Comparison of ENCODE assay signal across 17 mouse cellular contexts in genomic region chr6:145767637-145768036, GRCm38 (mm10). TPM values are rescaled to one million over a fixed set of nuclear protein-coding genes. Genes with fewer than 3 reads are reported as not detected.
A peak's percentile ranks its signal among the peaks of the same experiment; 100 is the strongest.
DNase-seq lines count a peak whose midpoint lies in the region; ATAC-seq and TF ChIP-seq lines count a peak whose summit lies in the region.
"Had no signal": no experiment of that assay in that cellular context is flagged by ENCODE, and none has a peak within 500 bp of the region (broad histone marks: within the 10 kb centered on the region; RNA-seq: fewer than 3 reads in every experiment).

No protein-coding gene starts in this region.

- ATAC-seq in lung, embryonic 14.5 days (ENCODE audit: insufficient read depth) = no peak
- ATAC-seq: forebrain, embryonic 16.5 days; intestine, embryonic 15.5 days had no signal

- peaks cover 80% of the 10 kb centered on the region for H3K4me1 ChIP-seq in heart, embryonic 10.5 days
- H3K4me1 ChIP-seq in lung, embryonic 14.5 days (ENCODE audit: insufficient read depth) = peaks cover 38% of the 10 kb centered on the region

- H3K9ac ChIP-seq in lung, embryonic 14.5 days = no peak overlapping the region
- H3K9ac ChIP-seq: hindbrain, embryonic 13.5 days; intestine, embryonic 15.5 days; neural tube, embryonic 13.5 days had no signal

- no peaks in the 10 kb centered on the region for H3K9me3 ChIP-seq in heart, embryonic 10.5 days
- H3K9me3 ChIP-seq in lung, embryonic 14.5 days (ENCODE audit: low read depth, low read length) = no peaks in the 10 kb centered on the region
- H3K9me3 ChIP-seq: hindbrain, embryonic 13.5 days; intestine, embryonic 15.5 days; neural tube, embryonic 13.5 days had no signal

- H3K27ac ChIP-seq in heart, embryonic 10.5 days = peak overlapping the region; percentile 89
- H3K27ac ChIP-seq in lung, embryonic 14.5 days (ENCODE audit: low read depth) = peak overlapping the region; percentile 91
- H3K27ac ChIP-seq in macrophage = peak overlapping the region; percentile 61
- H3K27ac ChIP-seq: hindbrain, embryonic 13.5 days; intestine, embryonic 15.5 days; neural tube, embryonic 13.5 days had no signal

- peaks cover 41% of the 10 kb centered on the region; the same call in 1 of the 2 replicates for H3K79me2 ChIP-seq in macrophage (ENCODE audit: inconsistent target)

- no peaks in the 10 kb centered on the region for H3K36me3 ChIP-seq in heart, embryonic 10.5 days
- H3K36me3 ChIP-seq in lung, embryonic 14.5 days (ENCODE audit: insufficient read depth) = no peaks in the 10 kb centered on the region
- H3K36me3 ChIP-seq in macrophage (ENCODE audit: inconsistent target) = no peaks in the 10 kb centered on the region
- H3K36me3 ChIP-seq: hindbrain, embryonic 13.5 days; intestine, embryonic 15.5 days; neural tube, embryonic 13.5 days had no signal

- TF ChIP-seq CTCF in lung, embryonic 14.5 days (IDR thresholded peaks at IDR 0.05; ENCODE audit: low read depth) = no peak

- no peaks in the 10 kb centered on the region for H3K27me3 ChIP-seq in heart, embryonic 10.5 days (ENCODE audit: insufficient read depth, poor library complexity, severe bottlenecking)
- H3K27me3 ChIP-seq in lung, embryonic 14.5 days (ENCODE audit: insufficient read depth, low read length) = no peaks in the 10 kb centered on the region
- H3K27me3 ChIP-seq: hindbrain, embryonic 13.5 days; intestine, embryonic 15.5 days; neural tube, embryonic 13.5 days had no signal

- 83% methylated on average over 5 of the region's 5 CpGs for WGBS in heart, embryonic 10.5 days
- WGBS in lung, embryonic 14.5 days = 49% methylated on average over 5 of the region's 5 CpGs
- WGBS in macrophage (ENCODE audit: missing documents) = 75% methylated on average over 5 of the region's 5 CpGs

- intact Hi-C loops in heart, postnatal 10 days (cut with DNase I) = no loop called here

- no peak overlapping the region for H3K4me3 ChIP-seq in heart, embryonic 10.5 days
- H3K4me3 ChIP-seq in lung, embryonic 14.5 days (ENCODE audit: low read depth, low read length) = no peak overlapping the region
- no peak overlapping the region for H3K4me3 ChIP-seq in macrophage (ENCODE audit: inconsistent target)
- H3K4me3 ChIP-seq: erythroblast, embryonic 14.5 days; hindbrain, embryonic 13.5 days; intestine, embryonic 15.5 days; neural tube, embryonic 13.5 days had no signal

- no peak for DNase-seq in heart, embryonic 10.5 days (ENCODE audit: low spot score)
- DNase-seq in heart, postnatal 10 days = no peak
- DNase-seq in lung, embryonic 14.5 days = no peak
- no peak for DNase-seq in lung, postnatal 4 days
- DNase-seq in NIH3T3 (ENCODE audit: low read depth) = peak; percentile 48
- no peak for DNase-seq in layer of hippocampus, adult 8-10 months (ENCODE audit: low spot score in 2 of 2)
- DNase-seq in testis, postnatal 10 days (ENCODE audit: low spot score) = no peak
- DNase-seq: adrenal gland, adult 8-10 months; cerebellum, adult 9-11 months; gastrocnemius, postnatal 14 days; right cerebral cortex, postnatal 25 days had no signal

- no peak overlapping the region for H3K4me2 ChIP-seq in lung, embryonic 14.5 days
- H3K4me2 ChIP-seq: hindbrain, embryonic 13.5 days; intestine, embryonic 15.5 days; neural tube, embryonic 13.5 days had no signal

RNA-seq across cellular contexts. Expression of gene Rassf8, which starts 21.1 kb away (rescaled TPM):
- polyA plus RNA-seq in heart, embryonic 10.5 days (2016; fragmentation: Nextera tagmentation; extraction: Ambion mirVana) = 7.2 and 8.6 TPM in 2 replicates
- total RNA-seq in heart, postnatal 10 days (2021) = 10 to 100 TPM; 75.4 to 82.3 TPM
- 11.7 and 11.8 TPM in 2 replicates for polyA plus RNA-seq in lung, embryonic 14.5 days (2014; fragmentation: Nextera tagmentation; extraction: Ambion mirVana)
- total RNA-seq in macrophage (2018; cell fraction: chromatin; rRNA removed) = 10 to 100 TPM in 15 of 26 experiments, 1 to 10 TPM in 11; 2.4 to 34.1 (median 12.6) TPM
- 10 to 100 TPM; 13.0 to 42.3 (median 21.1) TPM for total RNA-seq in macrophage (2018; cell fraction: cytosol; rRNA removed)
- total RNA-seq in macrophage (2018; cell fraction: nucleus; rRNA removed) = 10 to 100 TPM in 22 of 26 experiments, 1 to 10 TPM in 4; 8.0 to 30.3 (median 16.6) TPM
- 12.6 to 27.6 TPM (median 17.7 TPM) in 3 replicates for polyA plus RNA-seq in macrophage (2018)
- 10 to 100 TPM; 23.0 to 28.5 (median 23.5) TPM for total RNA-seq in layer of hippocampus, adult 8-10 months (2022)
- polyA plus RNA-seq: erythroblast, embryonic 14.5 days had no signal
